Comparison of ENCODE assay signal across 9 mouse cellular contexts in the genomic region with DNA sequence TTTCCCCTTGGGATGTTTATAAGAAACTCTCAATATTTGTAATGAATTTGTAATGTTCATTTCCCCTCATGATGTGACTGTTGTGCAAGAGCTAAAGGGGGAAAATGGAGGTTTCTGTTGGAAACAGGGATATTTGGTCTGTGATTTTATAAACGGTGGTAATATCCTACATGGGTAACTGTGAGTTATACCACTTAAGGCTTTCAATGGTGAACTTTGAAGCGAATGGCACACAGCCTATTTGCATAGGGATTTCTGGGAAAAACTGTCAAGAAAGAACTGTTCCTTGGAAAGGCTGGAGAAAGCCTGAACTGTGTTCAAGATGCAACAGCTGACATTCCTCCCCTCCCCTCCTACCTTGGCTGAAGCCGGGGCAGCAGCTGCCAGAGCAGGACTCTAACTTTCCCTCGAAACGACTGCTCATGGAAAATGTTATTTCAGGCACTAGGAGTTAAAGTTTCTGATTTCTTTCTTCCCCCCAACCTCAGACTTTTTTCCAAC. TPM values are rescaled to one million over a fixed set of nuclear protein-coding genes. Genes with fewer than 3 reads are reported as not detected.
A peak's percentile ranks its signal among the peaks of the same experiment; 100 is the strongest.
DNase-seq lines count a peak whose midpoint lies in the region; ATAC-seq and TF ChIP-seq lines count a peak whose summit lies in the region.
"Had no signal": no experiment of that assay in that cellular context is flagged by ENCODE, and none has a peak within 500 bp of the region (broad histone marks: within the 10 kb centered on the region; RNA-seq: fewer than 3 reads in every experiment).

No protein-coding gene starts in this region.

- H3K4me1 ChIP-seq in liver, adult 2 months (ENCODE audit: control insufficient read depth, insufficient read depth, low read length), result peaks cover 4% of the 10 kb centered on the region; the same call in 1 of the 2 replicates
- H3K4me1 ChIP-seq in liver, embryonic 11.5 days (replicated peaks; ENCODE audit: control insufficient read depth, insufficient read depth, low read length), result no peaks in the 10 kb centered on the region
- no peaks in the 10 kb centered on the region for H3K4me1 ChIP-seq in intestine, postnatal 0 days (replicated peaks; ENCODE audit: control insufficient read depth, insufficient read depth, low read length)

- no peaks in the 10 kb centered on the region for H3K9me3 ChIP-seq in liver, embryonic 11.5 days (ENCODE audit: control insufficient read depth, low read length)
- H3K9me3 ChIP-seq in intestine, postnatal 0 days (ENCODE audit: control insufficient read depth), result no peaks in the 10 kb centered on the region

- no peak for ATAC-seq in liver, embryonic 11.5 days (replicated peaks; ENCODE audit: low FRiP score)
- ATAC-seq in intestine, postnatal 0 days, result no peak
- no peak; the same call in 1 of the 2 replicates for ATAC-seq in cerebellum, adult (ENCODE audit: insufficient number of reproducible peaks, low FRiP score, low TSS enrichment)

- TF ChIP-seq POLR2A in liver, adult 2 months (IDR thresholded peaks at IDR 0.05; ENCODE audit: extremely low read depth, insufficient read depth, low read length), result no peak

- H3K79me2 ChIP-seq in liver, adult 2 months (ENCODE audit: control insufficient read depth, insufficient read depth, low read length), result peaks cover 5% of the 10 kb centered on the region; the same call in 1 of the 2 replicates

- TF ChIP-seq CTCF in liver, adult 2 months (IDR thresholded peaks at IDR 0.05; ENCODE audit: low read depth, low read length), result no peak
- TF ChIP-seq CTCF in gastrocnemius, adult 2 months (IDR thresholded peaks at IDR 0.05), result no peak
- no peak for TF ChIP-seq CTCF in intestine, postnatal 0 days (IDR thresholded peaks at IDR 0.05; ENCODE audit: low read depth)

- whole genome bisulfite sequencing in liver, adult 2 months, result 53% methylated on average over 5 of the region's 5 CpGs
- WGBS in liver, embryonic 11.5 days, result 56% methylated on average over 5 of the region's 5 CpGs
- WGBS in intestine, postnatal 0 days, result 47% methylated on average over 5 of the region's 5 CpGs

- H3K4me2 ChIP-seq in liver, embryonic 11.5 days, result no peak overlapping the region
- peak overlapping the region; percentile 66; the same call in 1 of the 2 replicates for H3K4me2 ChIP-seq in intestine, postnatal 0 days (replicated peaks; ENCODE audit: low read depth)

- peaks cover 10% of the 10 kb centered on the region for H3K27me3 ChIP-seq in liver, adult 2 months (ENCODE audit: control insufficient read depth, insufficient read depth, low read length)
- H3K27me3 ChIP-seq in liver, embryonic 11.5 days (replicated peaks; ENCODE audit: control insufficient read depth, insufficient read depth, low read length), result peaks cover 17% of the 10 kb centered on the region
- peaks cover 13% of the 10 kb centered on the region; the same call in 1 of the 2 replicates for H3K27me3 ChIP-seq in intestine, postnatal 0 days (replicated peaks; ENCODE audit: control insufficient read depth, insufficient read depth, low read length)
- H3K27me3 ChIP-seq: Patski had no signal

- H3K36me3 ChIP-seq in liver, adult 2 months (ENCODE audit: control insufficient read depth, insufficient read depth, low read length), result no peaks in the 10 kb centered on the region
- H3K36me3 ChIP-seq in liver, embryonic 11.5 days (ENCODE audit: control insufficient read depth, insufficient read depth, low read length), result no peaks in the 10 kb centered on the region
- no peaks in the 10 kb centered on the region for H3K36me3 ChIP-seq in intestine, postnatal 0 days (ENCODE audit: control insufficient read depth, insufficient read depth)

- H3K9ac ChIP-seq in liver, adult 2 months (ENCODE audit: low read depth, low read length), result no peak overlapping the region
- H3K9ac ChIP-seq in liver, embryonic 11.5 days (ENCODE audit: low read depth, low read length), result no peak overlapping the region
- H3K9ac ChIP-seq in intestine, postnatal 0 days (ENCODE audit: low read depth, low read length), result no peak overlapping the region

- no peak for DNase-seq in liver, adult 2 months (ENCODE audit: extremely low read depth, low read depth, low spot score)
- no peak for DNase-seq in liver, embryonic 11.5 days (ENCODE audit: low spot score)
- peak; percentile 71 for DNase-seq in gastrocnemius, adult 2 months
- peak; percentile 64 for DNase-seq in lung, postnatal 14 days
- no peak for DNase-seq in c-Kit-positive CD71-positive TER-119-positive erythroid progenitor cells, embryonic 14.5 days (ENCODE audit: low spot score)
- no peak for DNase-seq in left cerebral cortex, postnatal 25 days (ENCODE audit: low spot score in 2 of 2)

- H3K4me3 ChIP-seq in liver, adult 2 months (ENCODE audit: insufficient read depth, low read depth, low read length), result peak overlapping the region; percentile 50
- no peak overlapping the region for H3K4me3 ChIP-seq in liver, embryonic 11.5 days (ENCODE audit: low read depth, low read length)
- H3K4me3 ChIP-seq in gastrocnemius, adult 2 months, result peak overlapping the region; percentile 94
- H3K4me3 ChIP-seq in intestine, postnatal 0 days (ENCODE audit: low read depth, low read length), result peak overlapping the region; percentile 52

- intact Hi-C loops in gastrocnemius, adult 2 months (cut with DNase I), result loop anchor here (5.0 kb wide), 1 partner anchor 56 kb away; no protein-coding TSS in a partner anchor
- intact Hi-C loops in left cerebral cortex, postnatal 25 days (cut with DNase I), result loop anchor here (5.0 kb wide), 1 partner anchor 49 kb away; no protein-coding TSS in a partner anchor

- H3K27ac ChIP-seq in liver, adult 2 months (replicated peaks; ENCODE audit: insufficient read depth, low read depth, low read length), result peak overlapping the region; percentile 18; the same call in 1 of the 2 replicates
- no peak overlapping the region for H3K27ac ChIP-seq in liver, embryonic 11.5 days (ENCODE audit: low read depth, low read length)
- H3K27ac ChIP-seq in gastrocnemius, adult 2 months, result peak overlapping the region; percentile 93
- H3K27ac ChIP-seq in intestine, postnatal 0 days (ENCODE audit: low read depth, low read length), result peak overlapping the region; percentile 9; the same call in 1 of the 2 replicates

RNA-seq across cellular contexts. Expression of a gene that starts 1.4 kb away (rescaled TPM):
- 69.7 and 96.6 TPM in 2 replicates for total RNA-seq in liver, adult 2 months (2014; rRNA removed)
- 336 and 387 TPM in 2 replicates for polyA plus RNA-seq in liver, adult 2 months (2012; rRNA removed)
- polyA plus RNA-seq in liver, embryonic 11.5 days (2014; fragmentation: Nextera tagmentation; extraction: Ambion mirVana), result 8.2 and 8.6 TPM in 2 replicates
- 10 to 100 TPM; 63.6 to 92.5 TPM for total RNA-seq in gastrocnemius, adult 2 months (2021)
- 255 and 258 TPM in 2 replicates for polyA plus RNA-seq in intestine, postnatal 0 days (2015; fragmentation: Nextera tagmentation; extraction: Ambion mirVana)
- total RNA-seq in left cerebral cortex, postnatal 25 days (2021), result 10 to 100 TPM; 46.4 to 49.4 TPM

Comparison
In these comparisons a context has a peak if more than half of its experiments do, and no peak if none do; other contexts are left out.
1. DNase-seq: peak in gastrocnemius, adult 2 months (single experiment) and lung, postnatal 14 days (single experiment); none in liver, adult 2 months (single experiment), liver, embryonic 11.5 days (single experiment), c-Kit-positive CD71-positive TER-119-positive erythroid progenitor cells, embryonic 14.5 days (single experiment) and left cerebral cortex, postnatal 25 days (0 of 2).